Mouse (Mus musculus): Measurements from ENCODE around the gene Ldlrad1.

- TF ChIP-seq CTCF (IDR thresholded peaks at IDR 0.05; ENCODE audit: low read depth) (no peak), EP300 (IDR thresholded peaks at IDR 0.05; ENCODE audit: low read depth) (no peak)
These were observed 1.6 kb downstream of the Ldlrad1 start for GRCm38 (mm10) chr4:107210483-107211097.
